35 mouse cellular contexts compared by ENCODE assay signal in the genomic region with DNA sequence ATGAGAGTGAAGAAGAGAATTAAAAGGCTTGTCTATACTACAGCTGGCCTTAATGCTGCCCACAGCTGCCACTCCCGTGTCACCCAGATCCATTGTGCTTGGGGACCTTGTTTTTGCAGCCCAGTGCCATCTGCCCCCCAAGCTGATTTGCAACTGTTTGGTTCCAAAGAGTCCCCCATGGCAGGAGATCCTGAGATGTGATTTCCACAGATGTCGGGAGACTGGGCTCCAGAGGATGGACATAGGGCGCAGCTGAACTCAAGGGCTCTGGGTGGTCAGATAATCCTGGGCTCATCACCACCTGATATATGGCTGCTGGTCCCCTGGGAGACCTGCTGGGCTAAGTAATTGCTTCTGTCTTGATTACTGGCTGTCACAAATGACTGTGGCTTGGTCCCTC. TPM values are rescaled to one million over a fixed set of nuclear protein-coding genes. Genes with fewer than 3 reads are reported as not detected.
"Had no signal": no experiment of that assay in that cellular context is flagged by ENCODE, and none has a peak within 500 bp of the region (broad histone marks: within the 10 kb centered on the region; RNA-seq: fewer than 3 reads in every experiment).

No protein-coding gene starts in this region.

- H3K4me2 ChIP-seq: limb, embryonic 12.5 days; limb, embryonic 13.5 days; limb, embryonic 15.5 days; liver, embryonic 11.5 days; liver, embryonic 12.5 days; liver, embryonic 13.5 days; liver, embryonic 15.5 days; lung, embryonic 14.5 days; lung, embryonic 15.5 days; midbrain, embryonic 12.5 days; midbrain, embryonic 13.5 days had no signal

- ATAC-seq: liver, embryonic 12.5 days; liver, postnatal 0 days; lung, postnatal 0 days; midbrain, embryonic 13.5 days; midbrain, embryonic 16.5 days had no signal

- H3K36me3 ChIP-seq: limb, embryonic 10.5 days; limb, embryonic 12.5 days; limb, embryonic 13.5 days; limb, embryonic 15.5 days; liver, embryonic 12.5 days; liver, embryonic 13.5 days; liver, embryonic 15.5 days; lung, embryonic 15.5 days; midbrain, embryonic 10.5 days; midbrain, embryonic 12.5 days; midbrain, embryonic 13.5 days had no signal

- H3K4me1 ChIP-seq: limb, embryonic 12.5 days; limb, embryonic 15.5 days; liver, embryonic 12.5 days; liver, embryonic 13.5 days; liver, embryonic 15.5 days; lung, embryonic 15.5 days had no signal

- H3K4me3 ChIP-seq: left cerebral cortex, adult 2 months; limb, embryonic 10.5 days; limb, embryonic 12.5 days; limb, embryonic 13.5 days; limb, embryonic 15.5 days; liver, embryonic 12.5 days; liver, embryonic 13.5 days; liver, embryonic 15.5 days; lung, embryonic 15.5 days; megakaryocyte, embryonic 14.5 days; midbrain, embryonic 10.5 days; midbrain, embryonic 12.5 days; midbrain, embryonic 13.5 days; myocyte had no signal

- DNase-seq: left cerebral cortex, postnatal 4 days; liver; liver, embryonic 13.5 days; liver, postnatal 0 days; lung, adult 18-20 months; lung, adult 2 months; lung, embryonic 14.5 days; lung, postnatal 10 days; lung, postnatal 14 days; lung, postnatal 36 days; lung, postnatal 4 days; midbrain, embryonic 14.5 days had no signal

- H3K9me3 ChIP-seq: limb, embryonic 10.5 days; limb, embryonic 12.5 days; limb, embryonic 13.5 days; limb, embryonic 15.5 days; liver, embryonic 12.5 days; liver, embryonic 13.5 days; liver, embryonic 15.5 days; lung, embryonic 15.5 days; megakaryocyte, embryonic 14.5 days; midbrain, embryonic 10.5 days; midbrain, embryonic 12.5 days; midbrain, embryonic 13.5 days had no signal

- H3K9ac ChIP-seq: limb, embryonic 12.5 days; limb, embryonic 13.5 days; limb, embryonic 15.5 days; liver, embryonic 12.5 days; liver, embryonic 13.5 days; liver, embryonic 14.5 days; liver, embryonic 15.5 days; liver, postnatal 0 days; lung, embryonic 14.5 days; lung, embryonic 15.5 days; midbrain, embryonic 12.5 days; midbrain, embryonic 13.5 days had no signal

- H3K27ac ChIP-seq: left cerebral cortex, adult 2 months; limb, embryonic 10.5 days; limb, embryonic 12.5 days; limb, embryonic 13.5 days; limb, embryonic 15.5 days; liver, embryonic 12.5 days; liver, embryonic 13.5 days; liver, embryonic 14.5 days; liver, embryonic 15.5 days; lung, embryonic 15.5 days; macrophage; midbrain, embryonic 10.5 days; midbrain, embryonic 12.5 days; midbrain, embryonic 13.5 days had no signal

RNA-seq across cellular contexts. Expression of gene Lhx4, which starts 32.6 kb away (rescaled TPM):
- polyA plus RNA-seq: limb, embryonic 10.5 days; limb, embryonic 11.5 days; limb, embryonic 12.5 days; limb, embryonic 14.5 days; liver, adult 2 months; liver, embryonic 11.5 days; liver, embryonic 12.5 days; liver, embryonic 13.5 days; liver, embryonic 14.5 days; liver, embryonic 15.5 days; liver, embryonic 16.5 days; liver, postnatal 0 days; lung, adult 2 months; lung, embryonic 15.5 days; lung, embryonic 16.5 days; lung, postnatal 0 days; macrophage had no signal
